Mouse (Mus musculus): ENCODE results near the gene Pax5. TPM values are rescaled to one million over a fixed set of nuclear protein-coding genes. Genes with fewer than 3 reads are reported as not detected.

Gene Pax5
- polyA plus RNA-seq, 1 experiment from 2014 or later: not detected

- H3K9ac ChIP-seq (ENCODE audit: low read depth, low read length): no peak overlapping the region
- no peak for DNase-seq (ENCODE audit: low spot score)
- H3K27ac ChIP-seq (ENCODE audit: low read depth, low read length): no peak overlapping the region
- ATAC-seq (replicated peaks; ENCODE audit: low FRiP score): no peak
- WGBS: 24% methylated on average over 6 of the region's 6 CpGs
- H3K4me2 ChIP-seq: peak overlapping the region; percentile 84
- no peaks in the 10 kb centered on the region for H3K36me3 ChIP-seq (ENCODE audit: control insufficient read depth, insufficient read depth, low read length)
- H3K4me1 ChIP-seq (replicated peaks; ENCODE audit: control insufficient read depth, insufficient read depth, low read length): no peaks in the 10 kb centered on the region
- peaks cover 59% of the 10 kb centered on the region for H3K27me3 ChIP-seq (replicated peaks; ENCODE audit: control insufficient read depth, insufficient read depth, low read length)
- H3K4me3 ChIP-seq (ENCODE audit: low read depth, low read length): peak overlapping the region; percentile 52
- no peaks in the 10 kb centered on the region for H3K9me3 ChIP-seq (ENCODE audit: control insufficient read depth, low read length)
These were observed 45.6 kb downstream of the Pax5 start for GRCm38 (mm10) chr4:44664767-44665056.

DNA sequence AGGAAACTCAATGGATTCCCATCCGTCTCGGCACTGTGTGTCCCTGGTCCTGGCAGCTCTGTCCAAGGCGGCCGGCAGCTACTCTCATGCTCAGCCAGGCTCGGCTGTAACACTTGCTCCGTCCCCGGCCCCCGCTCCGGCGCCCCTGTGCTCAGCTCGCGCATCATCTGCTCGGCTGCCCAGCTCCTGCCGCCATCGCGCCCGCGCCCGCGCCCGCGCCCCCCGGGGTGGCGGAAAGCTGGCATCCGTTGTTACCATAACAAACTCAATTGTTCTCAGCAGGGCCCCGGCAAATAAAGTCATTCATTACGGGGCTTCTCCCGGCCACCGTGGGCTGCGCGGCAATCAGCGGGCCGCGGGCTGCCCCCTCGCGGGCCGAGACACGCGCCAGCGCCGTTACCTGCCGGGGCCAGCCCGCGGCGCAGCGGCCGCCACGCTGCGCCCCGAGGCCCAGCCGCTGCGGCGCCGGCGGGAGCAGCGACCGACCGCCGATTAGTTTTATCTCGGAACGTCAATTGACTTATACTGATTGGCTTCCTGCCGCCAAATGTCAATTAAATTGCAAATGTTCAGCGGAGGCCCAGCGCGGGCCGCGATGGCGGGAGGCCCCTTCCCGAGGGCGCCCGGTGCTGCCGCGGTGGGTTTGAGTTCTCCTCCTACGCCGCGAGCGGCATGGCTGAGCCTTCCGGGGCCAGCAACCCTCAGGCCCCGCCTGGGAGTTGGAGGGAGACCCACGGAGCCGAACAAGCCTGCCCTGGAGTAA, 46.1 kb downstream of the Pax5 start:
- Histone ChIP-seq H3K27me3 (replicated peaks; ENCODE audit: control insufficient read depth, insufficient read depth, low read length) (peaks cover 59% of the 10 kb centered on the region), H3K4me3 (ENCODE audit: low read depth, low read length) (peak overlapping the region; percentile 52), H3K36me3 (ENCODE audit: control insufficient read depth, insufficient read depth, low read length) (no peaks in the 10 kb centered on the region), H3K9ac (ENCODE audit: low read depth, low read length) (no peak overlapping the region), H3K9me3 (ENCODE audit: control insufficient read depth, low read length) (no peaks in the 10 kb centered on the region), H3K4me2 (peak overlapping the region; percentile 84), H3K4me1 (replicated peaks; ENCODE audit: control insufficient read depth, insufficient read depth, low read length) (no peaks in the 10 kb centered on the region), H3K27ac (ENCODE audit: low read depth, low read length) (no peak overlapping the region)
- no peak for ATAC-seq (replicated peaks; ENCODE audit: low FRiP score)
- 2% methylated on average over 81 of the region's 81 CpGs for WGBS
- DNase-seq (ENCODE audit: low spot score): peak; percentile 48

DNA sequence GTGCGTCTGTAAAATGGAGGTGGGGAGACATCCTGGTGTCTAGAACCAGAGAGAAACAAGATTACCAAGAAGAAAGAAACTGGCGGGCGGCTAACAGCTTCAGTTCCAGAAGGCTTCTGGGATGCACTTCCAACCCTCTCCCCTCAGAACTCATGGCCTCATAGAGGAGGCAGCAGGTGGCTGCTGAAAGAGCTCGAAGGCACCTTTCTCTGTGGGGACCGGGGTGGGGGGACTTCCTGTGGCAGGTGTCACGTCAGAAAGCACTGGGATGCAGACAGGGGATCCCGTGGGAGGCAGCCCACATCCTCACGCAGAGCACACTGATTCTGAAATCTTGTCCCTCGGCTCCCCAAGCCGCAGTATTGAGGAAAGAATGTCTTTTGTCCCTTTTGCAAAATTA, 46.8 kb downstream of the Pax5 start:
- 23% methylated on average over 10 of the region's 10 CpGs for WGBS
- no peak for ATAC-seq (replicated peaks; ENCODE audit: low FRiP score)
- Histone ChIP-seq H3K27ac (ENCODE audit: low read depth, low read length) (no peak overlapping the region), H3K4me1 (replicated peaks; ENCODE audit: control insufficient read depth, insufficient read depth, low read length) (no peaks in the 10 kb centered on the region), H3K27me3 (replicated peaks; ENCODE audit: control insufficient read depth, insufficient read depth, low read length) (peaks cover 59% of the 10 kb centered on the region), H3K9ac (ENCODE audit: low read depth, low read length) (no peak overlapping the region), H3K36me3 (ENCODE audit: control insufficient read depth, insufficient read depth, low read length) (no peaks in the 10 kb centered on the region), H3K4me2 (peak overlapping the region; percentile 84), H3K4me3 (ENCODE audit: low read depth, low read length) (no peak overlapping the region; the same call in 1 of the 2 replicates), H3K9me3 (ENCODE audit: control insufficient read depth, low read length) (no peaks in the 10 kb centered on the region)
- DNase-seq (ENCODE audit: low spot score): no peak

- H3K4me1 ChIP-seq (replicated peaks; ENCODE audit: control insufficient read depth, insufficient read depth, low read length): no peaks in the 10 kb centered on the region
These were observed 65.1 kb downstream of the Pax5 start for GRCm38 (mm10) chr4:44645181-44645580.

DNA sequence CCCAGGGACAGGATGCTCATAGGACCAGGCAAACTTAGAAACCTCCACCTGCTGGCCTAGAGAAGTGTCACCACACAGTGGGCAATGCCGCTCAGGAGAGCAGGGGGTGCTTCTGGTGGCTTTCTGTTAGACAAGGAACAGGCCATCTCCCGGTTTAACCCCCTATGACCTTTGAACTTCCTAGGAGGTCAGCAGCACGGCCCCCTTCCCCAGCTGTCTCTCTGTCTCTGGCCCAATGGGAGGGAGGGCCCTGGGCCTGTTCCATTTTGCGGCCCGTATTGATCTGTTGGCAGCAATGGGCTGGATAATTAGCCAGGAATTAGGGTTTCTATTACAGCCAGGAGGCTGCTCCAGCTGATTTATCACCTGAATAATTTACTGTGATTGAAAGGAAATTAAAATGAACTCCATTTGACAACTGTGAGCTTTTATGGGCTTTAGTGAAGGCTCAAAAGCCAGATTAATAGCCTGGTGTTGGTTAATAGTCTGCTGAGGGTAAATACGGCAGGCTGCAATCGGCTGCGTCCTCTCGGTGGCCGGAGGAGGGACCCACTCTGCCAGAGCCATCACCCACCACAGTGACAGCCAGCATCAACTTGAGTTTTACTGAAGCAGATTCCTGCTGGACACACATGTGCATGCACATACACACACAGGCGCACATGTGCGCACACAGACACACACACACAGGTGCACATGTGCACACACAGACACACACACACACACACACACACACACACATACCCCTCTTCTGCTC, 68.3 kb downstream of the Pax5 start:
- no peak overlapping the region for H3K27ac ChIP-seq (ENCODE audit: low read depth, low read length)
- no peak overlapping the region for H3K4me3 ChIP-seq (ENCODE audit: low read depth, low read length)
- no peaks in the 10 kb centered on the region for H3K9me3 ChIP-seq (ENCODE audit: control insufficient read depth, low read length)
- no peak overlapping the region for H3K9ac ChIP-seq (ENCODE audit: low read depth, low read length)
- DNase-seq (ENCODE audit: low spot score) (no peak), ATAC-seq (replicated peaks; ENCODE audit: low FRiP score) (no peak)
- no peaks in the 10 kb centered on the region for H3K27me3 ChIP-seq (replicated peaks; ENCODE audit: control insufficient read depth, insufficient read depth, low read length)
- no peaks in the 10 kb centered on the region for H3K36me3 ChIP-seq (ENCODE audit: control insufficient read depth, insufficient read depth, low read length)
- no peaks in the 10 kb centered on the region for H3K4me1 ChIP-seq (replicated peaks; ENCODE audit: control insufficient read depth, insufficient read depth, low read length)
- no peak overlapping the region for H3K4me2 ChIP-seq
- WGBS: 60% methylated on average over 12 of the region's 12 CpGs

More at GRCm38 (mm10) chr4:44645181-44645580, 65.1 kb downstream of the Pax5 start:
- H3K27me3 ChIP-seq (replicated peaks; ENCODE audit: control insufficient read depth, insufficient read depth, low read length): no peaks in the 10 kb centered on the region
- no peak for DNase-seq (ENCODE audit: low spot score)
- no peaks in the 10 kb centered on the region for H3K9me3 ChIP-seq (ENCODE audit: control insufficient read depth, low read length)
- no peaks in the 10 kb centered on the region for H3K36me3 ChIP-seq (ENCODE audit: control insufficient read depth, insufficient read depth, low read length)
- 77% methylated on average over 4 of the region's 4 CpGs for WGBS
- ATAC-seq (replicated peaks; ENCODE audit: low FRiP score): no peak
- no peak overlapping the region for H3K4me2 ChIP-seq
- H3K27ac ChIP-seq (ENCODE audit: low read depth, low read length): no peak overlapping the region
- H3K4me3 ChIP-seq (ENCODE audit: low read depth, low read length): no peak overlapping the region
- no peak overlapping the region for H3K9ac ChIP-seq (ENCODE audit: low read depth, low read length)

DNA sequence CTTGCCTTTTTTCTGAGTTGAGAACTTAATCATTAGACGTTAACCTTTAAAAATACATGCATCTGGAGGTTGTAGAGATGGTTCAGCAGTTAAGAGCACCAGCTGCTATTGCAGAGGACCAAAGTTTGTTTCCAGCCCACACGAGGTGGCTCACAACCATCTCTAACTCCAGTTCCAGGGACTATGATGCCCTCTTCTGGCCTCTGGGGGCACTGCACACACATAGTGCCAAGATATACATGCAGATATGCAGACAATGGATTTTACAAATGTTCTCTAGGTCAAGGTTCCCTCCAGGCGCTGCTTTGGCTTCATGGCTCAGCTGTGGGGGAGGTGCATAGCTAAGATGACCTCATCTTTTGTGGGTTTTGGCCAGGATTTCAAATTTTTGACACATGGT, 74.7 kb downstream of the Pax5 start:
- no peak overlapping the region for H3K9ac ChIP-seq (ENCODE audit: low read depth, low read length)
- H3K4me1 ChIP-seq (replicated peaks; ENCODE audit: control insufficient read depth, insufficient read depth, low read length): no peaks in the 10 kb centered on the region
- H3K4me2 ChIP-seq: no peak overlapping the region
- DNase-seq (ENCODE audit: low spot score) (no peak), ATAC-seq (replicated peaks; ENCODE audit: low FRiP score) (no peak)
- no peaks in the 10 kb centered on the region for H3K27me3 ChIP-seq (replicated peaks; ENCODE audit: control insufficient read depth, insufficient read depth, low read length)
- no peak overlapping the region for H3K4me3 ChIP-seq (ENCODE audit: low read depth, low read length)
- H3K36me3 ChIP-seq (ENCODE audit: control insufficient read depth, insufficient read depth, low read length): no peaks in the 10 kb centered on the region
- no peaks in the 10 kb centered on the region for H3K9me3 ChIP-seq (ENCODE audit: control insufficient read depth, low read length)
- H3K27ac ChIP-seq (ENCODE audit: low read depth, low read length): no peak overlapping the region
- 74% methylated on average over 3 of the region's 3 CpGs for WGBS

DNA sequence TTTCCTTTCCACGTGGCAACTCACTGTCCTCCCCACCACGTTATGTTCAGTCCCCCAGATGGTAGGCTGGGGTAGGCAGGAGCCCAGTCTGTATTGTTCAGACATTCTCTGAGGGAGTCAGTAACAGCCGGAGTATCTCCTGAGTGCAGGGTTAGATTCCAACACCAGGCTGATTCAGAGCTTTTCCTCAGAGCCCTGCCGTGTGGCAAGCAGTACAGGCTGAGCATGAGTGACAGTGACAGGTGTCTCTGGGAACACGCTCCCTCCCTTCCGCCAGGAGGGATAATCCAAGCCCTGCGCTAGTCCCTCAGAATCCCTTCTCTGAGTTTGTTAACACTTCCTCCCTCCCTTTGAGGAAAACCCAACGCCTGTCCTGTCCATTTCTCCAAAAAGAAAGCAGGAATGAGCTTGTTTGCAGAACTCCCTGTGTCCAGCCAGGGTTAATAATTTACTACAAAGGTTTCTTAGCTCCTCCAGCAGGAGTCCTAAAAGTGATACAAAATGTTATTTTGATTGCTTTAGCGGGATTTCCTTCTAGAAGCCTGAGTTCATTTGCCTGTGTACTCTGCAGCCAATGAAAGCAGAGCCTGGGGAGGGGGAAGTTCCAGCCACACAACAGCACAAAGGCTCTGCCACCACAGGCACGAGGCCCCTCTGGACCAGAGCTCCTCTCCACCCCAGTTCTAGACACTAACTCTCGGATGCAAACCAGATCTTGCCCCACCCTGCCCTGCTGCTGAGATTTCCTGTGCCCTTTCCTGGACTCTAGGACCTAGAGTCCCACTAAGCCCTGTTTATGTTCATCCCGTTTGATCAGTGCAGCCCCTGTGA, 76.4 kb downstream of the Pax5 start:
- Histone ChIP-seq H3K9me3 (ENCODE audit: control insufficient read depth, low read length) (no peaks in the 10 kb centered on the region), H3K27ac (ENCODE audit: low read depth, low read length) (no peak overlapping the region), H3K4me1 (replicated peaks; ENCODE audit: control insufficient read depth, insufficient read depth, low read length) (no peaks in the 10 kb centered on the region), H3K9ac (ENCODE audit: low read depth, low read length) (no peak overlapping the region), H3K36me3 (ENCODE audit: control insufficient read depth, insufficient read depth, low read length) (no peaks in the 10 kb centered on the region), H3K27me3 (replicated peaks; ENCODE audit: control insufficient read depth, insufficient read depth, low read length) (no peaks in the 10 kb centered on the region), H3K4me3 (ENCODE audit: low read depth, low read length) (no peak overlapping the region), H3K4me2 (peak overlapping the region; percentile 28)
- WGBS: 26% methylated on average over 12 of the region's 12 CpGs
- no peak for DNase-seq (ENCODE audit: low spot score)
- ATAC-seq (replicated peaks; ENCODE audit: low FRiP score): no peak

GRCm38 (mm10) chr4:44630059-44630458, 80.2 kb downstream of the Pax5 start:
- DNase-seq (ENCODE audit: low spot score) (no peak), ATAC-seq (replicated peaks; ENCODE audit: low FRiP score) (no peak)
- Histone ChIP-seq H3K36me3 (ENCODE audit: control insufficient read depth, insufficient read depth, low read length) (no peaks in the 10 kb centered on the region), H3K4me2 (no peak overlapping the region), H3K4me1 (replicated peaks; ENCODE audit: control insufficient read depth, insufficient read depth, low read length) (no peaks in the 10 kb centered on the region), H3K27me3 (replicated peaks; ENCODE audit: control insufficient read depth, insufficient read depth, low read length) (no peaks in the 10 kb centered on the region), H3K4me3 (ENCODE audit: low read depth, low read length) (no peak overlapping the region), H3K27ac (ENCODE audit: low read depth, low read length) (no peak overlapping the region), H3K9ac (ENCODE audit: low read depth, low read length) (no peak overlapping the region), H3K9me3 (ENCODE audit: control insufficient read depth, low read length) (no peaks in the 10 kb centered on the region)
- 55% methylated on average over 6 of the region's 6 CpGs for WGBS
